Mouse (Mus musculus) cerebellum, postnatal 14 days (tissue): ENCODE results near the gene Bach2.
A peak's percentile ranks its signal among the peaks of the same experiment; 100 is the strongest.

ENCODE experiments used
- DNase-seq, 2 experiments: peaks; one replicate each; pipeline ENCODE4 v3.0.0; 2021; ENCODE audit warnings: mixed read lengths in 2 of 2

Gene Bach2

GRCm38 (mm10) chr4:32238366-32238854, at the start of gene Bach2:
Gene Bach2 (plus strand): TSS chr4:32238804.
- DNase-seq: peak; percentile 92 to 93

- DNase-seq: no peak
Observed at GRCm38 (mm10) chr4:32189416-32190036, 49.1 kb upstream of the Bach2 start.

GRCm38 (mm10) chr4:32190506-32190905, 48.1 kb upstream of the Bach2 start:
- DNase-seq: no peak

GRCm38 (mm10) chr4:32195945-32196921, 42.4 kb upstream of the Bach2 start:
- peak; percentile 51 to 73 for DNase-seq

GRCm38 (mm10) chr4:32198031-32198430, 40.6 kb upstream of the Bach2 start:
- peak; percentile 81 to 86 for DNase-seq

GRCm38 (mm10) chr4:32198589-32198988, 40.0 kb upstream of the Bach2 start:
- no peak for DNase-seq

GRCm38 (mm10) chr4:32199156-32199555, 39.4 kb upstream of the Bach2 start:
- no peak for DNase-seq

- DNase-seq: no peak
Observed at GRCm38 (mm10) chr4:32201114-32201513, 37.5 kb upstream of the Bach2 start.

- no peak for DNase-seq
Observed at GRCm38 (mm10) chr4:32202362-32202761, 36.2 kb upstream of the Bach2 start.

- DNase-seq: no peak
Observed at GRCm38 (mm10) chr4:32204819-32205218, 33.8 kb upstream of the Bach2 start.

- DNase-seq: no peak
Observed at GRCm38 (mm10) chr4:32205825-32206224, 32.8 kb upstream of the Bach2 start.

- no peak for DNase-seq
Observed at GRCm38 (mm10) chr4:32209995-32210394, 28.6 kb upstream of the Bach2 start.

- DNase-seq: no peak
Observed at GRCm38 (mm10) chr4:32210424-32211184, 28.0 kb upstream of the Bach2 start.

GRCm38 (mm10) chr4:32212593-32212992, 26.0 kb upstream of the Bach2 start:
- DNase-seq: no peak

- no peak for DNase-seq
Observed at GRCm38 (mm10) chr4:32216466-32216865, 22.1 kb upstream of the Bach2 start.

GRCm38 (mm10) chr4:32217016-32217415, 21.6 kb upstream of the Bach2 start:
- DNase-seq: no peak

- DNase-seq: no peak
Observed at GRCm38 (mm10) chr4:32217593-32217992, 21.0 kb upstream of the Bach2 start.

GRCm38 (mm10) chr4:32218371-32218770, 20.2 kb upstream of the Bach2 start:
- no peak for DNase-seq

GRCm38 (mm10) chr4:32219428-32220128, 19.0 kb upstream of the Bach2 start:
- DNase-seq: peak; percentile 25

GRCm38 (mm10) chr4:32220129-32220491, 18.5 kb upstream of the Bach2 start:
- no peak for DNase-seq

GRCm38 (mm10) chr4:32220961-32221360, 17.6 kb upstream of the Bach2 start:
- DNase-seq: peak; percentile 43 to 64

GRCm38 (mm10) chr4:32223563-32223962, 15.0 kb upstream of the Bach2 start:
- no peak for DNase-seq
